Mouse (Mus musculus) liver, embryonic 11.5 days (tissue): ENCODE measurements at regions not wholly inside any gene's neighbourhood (a gene's known extent, or its start where the extent isn't known, plus 50 kb on each side); places are given as distances from the start of the nearest gene placed in this dataset.

Experiments
- ATAC-seq: fragments of 200-750 bp; cut with Nextera tagmentation; replicated peaks from 2 replicates; pipeline ENCODE4 v1.8.0; 2017; ENCODE audit warnings: moderate number of reproducible peaks, mild to moderate bottlenecking, moderate TSS enrichment, moderate library complexity; ENCODE audit not compliant: low FRiP score
- DNase-seq: peaks from one replicate; pipeline ENCODE4 v3.0.0-alpha.2; 2017; ENCODE audit warnings: low spot score
- H3K27ac ChIP-seq: fragments of 300-500 bp; sonication (generic); 2 replicates; pipeline ENCODE4 v1.5.1; 2014; ENCODE audit warnings: mild to moderate bottlenecking, low read depth, low read length, control low read depth
- H3K27me3 ChIP-seq: fragments of 300-500 bp; sonication (generic); replicated peaks from 2 replicates; pipeline ENCODE4 v1.6.1; 2014; ENCODE audit warnings: low read length, mixed read lengths; ENCODE audit not compliant: control insufficient read depth, insufficient read depth
- H3K36me3 ChIP-seq: fragments of 300-500 bp; sonication (generic); 2 replicates; pipeline ENCODE4 v1.6.1; 2014; ENCODE audit warnings: mild to moderate bottlenecking, low read length, moderate library complexity, mixed read lengths; ENCODE audit not compliant: control insufficient read depth, insufficient read depth
- H3K4me1 ChIP-seq: fragments of 300-500 bp; sonication (generic); replicated peaks from 2 replicates; pipeline ENCODE4 v1.6.1; 2014; ENCODE audit warnings: low read length, mixed read lengths; ENCODE audit not compliant: control insufficient read depth, insufficient read depth
- H3K4me2 ChIP-seq: fragments of 300-500 bp; sonication (generic); 2 replicates; pipeline ENCODE4 v1.6.1; 2014; ENCODE audit warnings: mild to moderate bottlenecking, control low read depth, moderate library complexity
- H3K4me3 ChIP-seq: fragments of 300-500 bp; sonication (generic); 2 replicates; pipeline ENCODE4 v1.5.1; 2014; ENCODE audit warnings: low read depth, low read length, control low read depth
- H3K9ac ChIP-seq: fragments of 300-500 bp; sonication (generic); 2 replicates; pipeline ENCODE4 v1.6.1; 2014; ENCODE audit warnings: low read depth, low read length, control low read depth
- H3K9me3 ChIP-seq: fragments of 300-500 bp; sonication (generic); 2 replicates; pipeline ENCODE4 v1.6.1; 2016; ENCODE audit warnings: low read length, inconsistent platforms, mixed read lengths; ENCODE audit not compliant: control insufficient read depth
- WGBS: fragments of 180-500 bp; shearing (Covaris S2); extraction: QIAGEN DNeasy Blood & Tissue Kit; methylation state at CpG from one replicate; pipeline ENCODE4 v1.1.7; 2014; 5-methylcytosine and 5-hydroxymethylcytosine counted together

- Histone ChIP-seq H3K27ac (no peak overlapping the region), H3K27me3 (no peaks in the 10 kb centered on the region), H3K9me3 (no peaks in the 10 kb centered on the region), H3K4me1 (no peaks in the 10 kb centered on the region), H3K4me3 (no peak overlapping the region), H3K9ac (no peak overlapping the region), H3K4me2 (no peak overlapping the region), H3K36me3 (no peaks in the 10 kb centered on the region)
- 83% methylated on average over 8 of the region's 8 CpGs for WGBS
- no peak for DNase-seq
- no peak for ATAC-seq
These were observed 123.3 kb upstream of the Spdye4c start for GRCm38 (mm10) chr2:128467490-128468245.

- Histone ChIP-seq H3K27ac (no peak overlapping the region), H3K9me3 (no peaks in the 10 kb centered on the region), H3K4me2 (no peak overlapping the region), H3K36me3 (no peaks in the 10 kb centered on the region), H3K27me3 (no peaks in the 10 kb centered on the region), H3K4me3 (no peak overlapping the region), H3K4me1 (no peaks in the 10 kb centered on the region), H3K9ac (no peak overlapping the region)
- WGBS = 53% methylated on average over 2 of the region's 2 CpGs
- no peak for ATAC-seq
- DNase-seq = no peak
These were observed 122.7 kb upstream of the Spdye4c start for GRCm38 (mm10) chr2:128468323-128468722.

GRCm38 (mm10) chr2:128470351-128470750, 120.7 kb upstream of the Spdye4c start:
- Histone ChIP-seq H3K4me2 (no peak overlapping the region), H3K27ac (no peak overlapping the region), H3K36me3 (no peaks in the 10 kb centered on the region), H3K27me3 (no peaks in the 10 kb centered on the region), H3K4me1 (no peaks in the 10 kb centered on the region), H3K9me3 (no peaks in the 10 kb centered on the region), H3K9ac (no peak overlapping the region), H3K4me3 (no peak overlapping the region)
- ATAC-seq (no peak), DNase-seq (no peak)
- WGBS = 64% methylated on average over 5 of the region's 5 CpGs

GRCm38 (mm10) chr2:128473241-128473954, 117.6 kb upstream of the Spdye4c start:
- Histone ChIP-seq H3K36me3 (no peaks in the 10 kb centered on the region), H3K9me3 (no peaks in the 10 kb centered on the region), H3K27ac (no peak overlapping the region), H3K27me3 (no peaks in the 10 kb centered on the region), H3K9ac (no peak overlapping the region), H3K4me2 (no peak overlapping the region), H3K4me3 (no peak overlapping the region), H3K4me1 (no peaks in the 10 kb centered on the region)
- WGBS = 75% methylated on average over 13 of the region's 13 CpGs
- DNase-seq (no peak), ATAC-seq (no peak)

- Histone ChIP-seq H3K27me3 (no peaks in the 10 kb centered on the region), H3K4me3 (no peak overlapping the region), H3K27ac (no peak overlapping the region), H3K9ac (no peak overlapping the region), H3K4me2 (no peak overlapping the region), H3K36me3 (no peaks in the 10 kb centered on the region), H3K9me3 (no peaks in the 10 kb centered on the region), H3K4me1 (no peaks in the 10 kb centered on the region)
- DNase-seq = no peak
- WGBS = 83% methylated on average over 7 of the region's 7 CpGs
- no peak for ATAC-seq
These were observed 117.0 kb upstream of the Spdye4c start for GRCm38 (mm10) chr2:128473997-128474396.

GRCm38 (mm10) chr2:128477242-128477641, 113.8 kb upstream of the Spdye4c start:
- Histone ChIP-seq H3K4me2 (no peak overlapping the region), H3K27ac (no peak overlapping the region), H3K9ac (no peak overlapping the region), H3K27me3 (no peaks in the 10 kb centered on the region), H3K4me3 (no peak overlapping the region), H3K36me3 (no peaks in the 10 kb centered on the region), H3K9me3 (no peaks in the 10 kb centered on the region), H3K4me1 (no peaks in the 10 kb centered on the region)
- DNase-seq = no peak
- ATAC-seq = no peak
- 57% methylated on average over 2 of the region's 2 CpGs for WGBS

- no peaks in the 10 kb centered on the region for H3K4me1 ChIP-seq
- no peak for DNase-seq
- H3K27me3 ChIP-seq = no peaks in the 10 kb centered on the region
- H3K9ac ChIP-seq = no peak overlapping the region
- ATAC-seq = no peak
- no peak overlapping the region for H3K27ac ChIP-seq
- no peak overlapping the region for H3K4me2 ChIP-seq
- H3K9me3 ChIP-seq = no peaks in the 10 kb centered on the region
- 81% methylated on average over 7 of the region's 7 CpGs for WGBS
- H3K36me3 ChIP-seq = no peaks in the 10 kb centered on the region
- H3K4me3 ChIP-seq = no peak overlapping the region
These were observed 99.7 kb upstream of the Spdye4c start for GRCm38 (mm10) chr2:128491217-128491877.

GRCm38 (mm10) chr2:128493871-128494270, 97.1 kb upstream of the Spdye4c start:
- H3K4me2 ChIP-seq = no peak overlapping the region
- no peaks in the 10 kb centered on the region for H3K36me3 ChIP-seq
- no peaks in the 10 kb centered on the region for H3K4me1 ChIP-seq
- DNase-seq (no peak), ATAC-seq (no peak)
- H3K9me3 ChIP-seq = no peaks in the 10 kb centered on the region
- H3K4me3 ChIP-seq = no peak overlapping the region
- H3K9ac ChIP-seq = no peak overlapping the region
- no peaks in the 10 kb centered on the region for H3K27me3 ChIP-seq
- WGBS = 77% methylated on average over 5 of the region's 5 CpGs
- H3K27ac ChIP-seq = no peak overlapping the region
